Mouse (Mus musculus): ENCODE results near the gene H2-DMa.

DNA sequence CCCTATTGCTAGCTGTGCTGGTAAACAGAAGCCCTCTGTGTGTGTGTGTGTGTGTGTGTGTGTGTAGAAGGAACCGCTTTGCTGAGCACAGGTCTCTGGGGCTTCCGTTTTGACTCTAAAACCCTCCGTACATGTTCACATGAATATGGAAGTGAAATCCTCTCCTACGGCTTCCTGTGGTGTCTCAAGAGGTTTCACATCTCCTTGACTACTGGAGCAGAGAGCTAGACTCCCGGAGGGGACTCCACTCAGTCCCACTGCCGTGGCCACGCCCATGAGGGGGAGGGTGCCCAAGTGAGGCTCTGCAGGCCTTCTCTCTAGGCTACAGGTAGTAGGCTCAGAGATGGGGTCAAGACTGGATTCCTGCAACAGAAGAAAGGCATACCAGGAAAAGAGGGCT lies 23.7 kb downstream of the H2-DMa start, which contains the start of gene H2-DMb2:
- TF ChIP-seq CTCF (IDR thresholded peaks at IDR 0.05; ENCODE audit: low read depth) = no peak
- no peak for TF ChIP-seq EP300 (IDR thresholded peaks at IDR 0.05; ENCODE audit: low read depth)
